Mouse (Mus musculus): ENCODE measurements at regions not wholly inside any gene's neighbourhood (a gene's known extent, or its start where the extent isn't known, plus 50 kb on each side); places are given as distances from the start of the nearest gene placed in this dataset.

DNA sequence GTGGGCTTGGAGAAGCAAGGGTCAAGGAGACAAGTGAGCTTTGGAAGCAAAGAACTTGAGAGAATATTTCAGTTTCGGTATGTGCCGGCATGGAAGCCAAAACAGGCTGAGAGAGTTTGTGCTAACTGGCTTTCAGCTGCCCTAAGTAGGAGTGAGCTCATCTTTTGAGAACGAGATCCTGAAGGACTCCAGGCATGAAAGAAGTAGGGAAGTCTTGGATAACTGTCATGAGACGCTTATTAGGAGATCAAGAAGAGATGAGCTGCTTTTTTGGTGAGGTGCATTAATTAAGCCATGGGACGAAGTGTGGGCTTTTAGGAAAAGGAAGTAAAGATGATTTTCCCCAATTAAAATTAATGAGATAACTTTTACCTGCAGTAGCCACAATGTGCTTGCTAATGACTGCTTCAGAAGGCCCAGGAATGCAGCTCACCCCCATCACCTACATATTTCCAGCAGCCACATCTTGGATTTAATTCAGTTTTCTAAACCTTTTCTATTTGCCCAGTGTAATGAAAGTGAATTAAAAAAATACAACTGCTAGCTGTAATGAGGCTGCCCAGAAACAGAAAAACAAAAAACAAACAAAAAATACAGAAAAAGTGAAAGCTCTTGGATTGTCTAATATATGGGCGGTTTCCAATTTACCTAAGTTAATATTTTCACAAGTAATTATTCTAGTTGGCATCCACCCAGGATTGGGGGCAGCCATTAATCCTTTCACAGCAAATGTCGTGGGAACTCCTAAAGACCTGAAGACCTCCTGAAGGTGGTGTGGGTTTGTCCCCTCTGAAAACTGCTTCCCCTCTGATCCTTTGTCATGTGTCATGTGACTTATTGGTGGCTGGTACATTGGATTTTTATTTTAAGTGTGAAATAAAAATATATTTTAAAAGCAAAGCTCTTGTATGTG, 204.7 kb upstream of the Slc39a10 start:
- in situ Hi-C loops (cut with MboI, MseI) = no loop called here

GRCm38 (mm10) chr1:47094498-47094897, 201.8 kb upstream of the Slc39a10 start:
- in situ Hi-C loops (cut with MboI, MseI) = no loop called here

DNA sequence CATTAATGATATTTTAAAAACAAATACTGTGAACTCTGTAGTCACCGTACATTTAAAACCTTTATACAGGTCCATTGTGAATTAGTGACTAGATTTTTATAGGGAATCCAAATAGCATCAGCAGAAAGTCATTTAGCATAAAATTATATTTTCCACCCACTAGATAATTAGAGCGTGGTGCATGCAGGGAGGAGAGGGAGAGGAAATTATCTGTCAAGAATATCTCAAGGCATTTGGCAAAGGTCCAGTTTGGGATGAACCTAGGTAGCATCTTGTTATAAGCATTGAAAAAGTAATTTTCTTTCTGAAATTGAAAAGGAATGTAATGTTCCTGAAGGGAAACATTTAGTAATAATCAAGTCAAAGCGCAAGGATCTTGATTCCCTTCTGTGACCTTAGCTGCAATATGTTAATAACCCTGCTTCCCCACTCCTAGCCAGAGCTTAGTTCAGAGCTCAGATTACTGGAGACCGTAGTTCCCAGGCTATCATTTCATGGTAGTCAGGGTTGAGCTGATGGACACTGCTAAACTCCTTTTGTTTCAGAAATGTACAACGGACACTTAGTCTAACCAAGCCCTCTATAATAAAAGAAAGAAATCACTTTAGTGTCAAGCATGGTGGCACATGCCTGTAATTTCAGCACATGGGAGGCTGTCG, 200.8 kb upstream of the Slc39a10 start:
- in situ Hi-C loops (cut with MboI, MseI) = no loop called here

GRCm38 (mm10) chr1:47076423-47076822, 183.8 kb upstream of the Slc39a10 start:
- in situ Hi-C loops (cut with MboI, MseI) = no loop called here

GRCm38 (mm10) chr1:47058149-47058548, 165.5 kb upstream of the Slc39a10 start:
- in situ Hi-C loops (cut with MboI, MseI) = no loop called here

GRCm38 (mm10) chr1:47057344-47057743, 164.7 kb upstream of the Slc39a10 start:
- in situ Hi-C loops (cut with MboI, MseI) = no loop called here

DNA sequence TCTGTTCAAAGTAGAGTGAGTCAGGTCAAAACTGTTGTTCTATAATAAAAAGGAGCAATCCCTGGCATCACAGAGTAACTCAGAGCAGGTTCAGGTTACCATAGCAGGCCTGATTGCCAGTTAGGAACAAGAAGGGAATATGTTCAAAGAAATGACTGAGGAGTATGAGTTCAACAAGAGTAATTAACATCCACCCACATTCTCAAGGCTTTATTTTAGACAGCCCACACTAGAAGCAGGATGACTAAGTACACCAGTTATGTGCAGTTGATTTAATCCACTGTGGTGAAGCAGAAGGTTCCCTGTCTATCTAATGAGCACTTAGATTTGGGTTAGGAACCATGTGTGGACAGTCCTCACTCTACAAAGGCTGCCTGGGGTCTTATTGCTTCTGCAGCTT, 158.5 kb upstream of the Slc39a10 start:
- in situ Hi-C loops (cut with MboI, MseI) = no loop called here

DNA sequence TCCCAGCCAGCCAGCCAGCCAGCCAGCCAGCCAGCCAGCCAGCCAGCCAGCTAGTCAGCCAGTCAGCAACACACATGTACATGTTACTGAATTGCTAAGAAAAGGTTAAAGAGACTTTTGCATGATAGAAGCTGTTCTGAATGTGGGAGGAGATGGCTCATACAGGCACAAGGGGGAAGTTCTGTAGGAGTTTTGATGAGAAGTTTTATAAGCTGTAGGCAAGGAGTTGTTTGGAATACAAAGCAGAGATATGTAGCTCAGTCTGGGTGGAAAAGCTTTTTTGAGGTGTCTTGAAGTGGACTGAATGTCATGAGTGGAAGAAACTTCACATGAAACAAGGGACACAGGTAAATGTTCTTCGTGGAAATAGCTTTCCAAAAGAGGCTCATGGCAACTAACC, 157.8 kb upstream of the Slc39a10 start:
- in situ Hi-C loops (cut with MboI, MseI) = no loop called here

DNA sequence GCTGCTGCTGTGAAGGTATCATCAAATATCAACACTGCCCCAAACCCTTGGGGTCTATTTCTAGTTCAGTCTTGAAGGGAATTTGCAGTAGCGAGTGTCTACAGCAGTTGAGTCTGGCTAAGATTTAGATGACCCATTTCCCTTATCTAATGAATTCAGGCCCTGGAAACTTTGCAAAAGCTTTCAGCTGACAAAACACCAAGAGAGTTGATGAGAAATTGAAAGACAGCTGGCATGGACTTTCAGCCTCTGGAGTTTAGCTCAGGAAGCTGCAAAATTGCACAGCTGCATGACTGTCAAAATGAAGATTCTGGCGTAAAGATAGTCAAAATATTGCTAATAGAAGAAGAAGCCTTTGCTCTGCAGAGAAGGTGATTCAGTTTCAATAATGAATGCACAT, 144.9 kb upstream of the Slc39a10 start:
- in situ Hi-C loops (cut with MboI, MseI) = no loop called here

DNA sequence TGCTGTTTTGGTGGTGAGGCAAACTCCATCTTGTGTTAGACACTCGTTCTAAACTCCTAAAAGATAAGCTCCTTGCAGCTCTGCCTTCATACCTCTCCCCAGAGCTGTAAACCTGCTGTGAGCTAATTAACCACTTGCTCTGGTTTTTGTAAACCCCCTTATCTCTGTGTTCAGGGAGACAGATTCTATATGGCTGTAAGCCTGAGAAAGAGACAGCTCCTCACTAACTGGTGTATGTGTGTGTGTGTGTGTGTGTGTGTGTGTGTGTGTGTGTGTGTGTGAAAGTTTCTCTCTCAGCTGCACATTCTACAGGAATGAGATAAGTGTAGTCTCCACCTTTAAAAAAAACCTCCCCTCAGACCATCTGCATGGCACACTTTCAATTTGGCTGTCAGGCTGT, 126.7 kb upstream of the Slc39a10 start:
- in situ Hi-C loops (cut with MboI, MseI) = loop anchor here (10.0 to 25.0 kb wide), 2 partner anchors 465 to 882 kb away; no protein-coding TSS in a partner anchor

- in situ Hi-C loops (cut with MboI, MseI) = loop anchor here (10.0 to 25.0 kb wide), 2 partner anchors 470 to 877 kb away; no protein-coding TSS in a partner anchor
Measured at GRCm38 (mm10) chr1:47014526-47014925, 121.9 kb upstream of the Slc39a10 start.

GRCm38 (mm10) chr1:47003746-47004145, 111.1 kb upstream of the Slc39a10 start:
- in situ Hi-C loops (cut with MboI, MseI) = loop anchor here (25.0 kb wide), 1 partner anchor 866 kb away; no protein-coding TSS in a partner anchor

GRCm38 (mm10) chr1:46999337-46999736, 106.7 kb upstream of the Slc39a10 start:
- in situ Hi-C loops (cut with MboI, MseI) = no loop called here

DNA sequence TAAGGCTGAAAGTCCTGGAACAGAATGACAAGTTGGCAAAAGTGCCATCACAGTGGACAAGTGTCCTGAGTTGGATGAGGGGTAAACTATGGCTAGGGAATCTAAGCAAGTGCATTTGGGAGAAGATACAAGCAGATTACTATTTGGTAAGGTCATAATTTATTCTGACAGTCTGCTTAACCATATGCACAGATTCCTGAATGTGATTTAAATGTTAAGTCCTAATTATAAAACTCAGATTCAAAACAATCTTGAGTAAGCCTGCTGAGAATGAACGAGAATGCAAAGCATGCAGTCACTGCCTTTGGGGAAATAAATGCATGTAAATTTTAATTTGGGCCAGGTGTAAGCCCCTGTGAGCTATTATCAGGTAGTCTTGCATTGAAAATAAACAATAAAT, 93.3 kb upstream of the Slc39a10 start:
- in situ Hi-C loops (cut with MboI, MseI) = no loop called here

DNA sequence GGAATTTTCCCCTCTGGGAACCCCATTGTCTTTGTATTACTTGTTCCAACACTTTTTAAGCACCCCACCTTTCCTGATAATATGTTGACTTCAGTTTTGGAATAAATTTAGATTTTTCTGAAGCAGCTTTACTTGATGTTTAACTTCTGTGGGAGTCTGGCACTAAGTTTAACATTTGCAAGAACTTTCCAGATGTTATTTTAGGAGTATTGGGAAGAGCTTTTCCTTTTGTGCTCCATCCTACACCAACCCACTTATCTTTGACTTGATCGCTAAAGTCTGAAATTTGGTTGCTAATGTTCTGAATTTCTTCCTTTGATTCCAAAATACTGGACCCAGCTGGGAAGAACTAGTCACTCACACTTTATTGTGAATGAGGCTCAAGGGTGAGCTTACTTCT, 90.4 kb upstream of the Slc39a10 start:
- in situ Hi-C loops (cut with MboI, MseI) = no loop called here

DNA sequence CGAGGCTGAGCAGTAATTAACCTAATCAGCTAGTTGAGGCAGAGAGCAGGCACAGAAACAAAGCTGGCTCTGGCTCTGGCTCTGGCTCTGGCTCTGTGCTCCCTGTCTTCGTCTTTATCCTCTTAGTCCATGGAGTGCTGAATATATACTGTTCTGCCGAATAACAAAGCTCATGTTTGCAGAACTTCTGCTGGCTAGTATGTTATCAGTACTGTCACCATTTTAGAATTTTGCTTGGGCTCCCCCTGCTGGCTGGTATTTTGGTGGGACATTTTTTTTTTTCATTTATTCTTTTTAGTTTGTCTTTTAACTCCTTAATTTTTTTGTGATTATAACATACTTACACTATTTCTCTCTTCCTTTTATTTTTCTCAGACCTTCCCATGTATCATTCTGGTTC, 77.8 kb upstream of the Slc39a10 start:
- in situ Hi-C loops (cut with MboI, MseI) = no loop called here

GRCm38 (mm10) chr1:46968361-46968760, 75.7 kb upstream of the Slc39a10 start:
- in situ Hi-C loops (cut with MboI, MseI) = loop anchor here (5.0 kb wide), 1 partner anchor 39 kb away; no protein-coding TSS in a partner anchor

- in situ Hi-C loops (cut with MboI, MseI) = loop anchor here (5.0 kb wide), 1 partner anchor 40 kb away; no protein-coding TSS in a partner anchor
Measured at GRCm38 (mm10) chr1:46966917-46967266, 74.2 kb upstream of the Slc39a10 start.

DNA sequence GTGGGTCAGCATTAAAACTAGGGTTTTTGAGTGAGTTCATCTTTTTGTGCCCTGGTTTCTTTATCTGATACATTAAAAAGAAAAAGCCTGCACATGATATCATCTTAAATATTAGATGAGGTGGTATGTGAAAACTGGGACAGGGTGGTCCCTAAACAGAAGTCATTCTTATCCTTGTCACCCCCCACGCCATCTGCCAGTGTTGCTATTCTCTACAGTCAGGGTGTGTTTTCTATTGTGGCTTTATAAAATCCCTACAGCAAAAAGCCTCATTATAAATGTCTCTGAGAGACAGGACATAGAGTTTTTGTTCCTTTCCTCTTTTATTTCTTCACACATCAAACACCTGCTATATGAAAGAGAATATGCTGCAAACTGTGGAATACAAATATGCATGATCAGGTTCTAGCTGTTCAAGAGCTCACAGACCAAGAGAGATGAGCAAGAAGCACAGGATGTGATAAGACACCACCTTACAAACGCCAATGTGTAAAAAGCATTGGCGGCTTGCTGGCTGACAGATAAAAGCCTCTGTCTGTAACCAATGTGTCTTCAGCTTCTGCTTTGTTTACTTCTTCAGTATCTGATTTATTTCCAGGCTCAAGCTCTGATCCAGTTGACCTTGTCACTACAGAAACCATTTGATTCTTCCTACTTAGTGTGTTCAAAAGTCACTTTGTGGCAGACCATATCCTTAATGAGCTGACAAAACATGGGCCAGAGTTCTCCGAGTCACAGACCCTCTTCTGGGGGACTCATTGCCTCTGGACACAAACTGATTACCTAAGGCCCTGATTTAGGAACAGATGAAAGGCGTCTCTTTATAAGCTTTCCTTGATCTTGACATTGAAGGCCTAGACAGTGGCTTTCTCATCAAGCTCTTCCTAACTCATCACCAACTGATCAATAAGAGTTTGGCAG, 73.6 kb upstream of the Slc39a10 start:
- in situ Hi-C loops (cut with MboI, MseI) = loop anchor here (5.0 kb wide), 1 partner anchor 41 kb away; no protein-coding TSS in a partner anchor

- in situ Hi-C loops (cut with MboI, MseI) = no loop called here
Measured at GRCm38 (mm10) chr1:46963973-46964727, 71.5 kb upstream of the Slc39a10 start.
